Mouse (Mus musculus): ENCODE measurements around the gene Gnl3. TPM values are rescaled to one million over a fixed set of nuclear protein-coding genes. Genes with fewer than 3 reads are reported as not detected.

The Gnl3 gene
- total RNA-seq (2023), result 10 to 100 TPM; 47.4 to 66.5 TPM

GRCm38 (mm10) chr14:31018860-31019291 is at the start of gene Gnl3, which contains the start of gene Pbrm1:
Gnl3 (minus strand) TSS chr14:31019152.
Pbrm1 (plus strand) TSS chr14:31019138.

GRCm38 (mm10) chr14:31001307-31002205 is 17.4 kb downstream of the Gnl3 start, which contains the start of the genes Glt8d1 and Spcs1:
Glt8d1 (plus strand) TSS chr14:31001400.
Spcs1 (minus strand) TSS chr14:31001672.

Other genes with a start within 250 kb of the Gnl3 start
- gene Tmem110, start 193.6 kb downstream of the Gnl3 start, total RNA-seq (2023), result 10 to 100 TPM; 13.2 to 16.0 TPM
- 1 to 10 TPM in 1 of 2 experiments, under 1 TPM in 1; 0.87 to 1.2 TPM for gene Mustn1, start 140.0 kb downstream of the Gnl3 start, total RNA-seq (2023)
- under 1 TPM in 1 of 2 experiments, not detected in 1; 0.31 TPM for gene Itih4, start 132.7 kb downstream of the Gnl3 start, total RNA-seq (2023)
- not detected for gene Itih3, start 95.4 kb downstream of the Gnl3 start, total RNA-seq (2023)
- gene Itih1, start 75.9 kb downstream of the Gnl3 start, total RNA-seq (2023), result not detected
- 1 to 10 TPM; 3.0 to 4.3 TPM for gene Nek4, start 67.8 kb downstream of the Gnl3 start, total RNA-seq (2023)
- 10 to 100 TPM; 12.1 to 15.0 TPM for gene Glt8d1, start 17.8 kb downstream of the Gnl3 start, total RNA-seq (2023)
- 10 to 100 TPM; 72.3 to 84.1 TPM for gene Spcs1, start 17.5 kb downstream of the Gnl3 start, total RNA-seq (2023)
- gene Pbrm1, start within 50 bp of the Gnl3 start, total RNA-seq (2023), result 10 to 100 TPM; 50.0 to 53.1 TPM
- gene Smim4, start 109.8 kb upstream of the Gnl3 start, total RNA-seq (2023), result 10 to 100 TPM; 54.9 to 59.6 TPM
- gene Nt5dc2, start 111.9 kb upstream of the Gnl3 start, total RNA-seq (2023), result 10 to 100 TPM; 11.4 to 13.3 TPM
- 1 to 10 TPM; 2.2 to 6.0 TPM for gene Stab1, start 149.5 kb upstream of the Gnl3 start, total RNA-seq (2023)
- under 1 TPM; 0.75 to 0.87 TPM for gene Tnnc1, start 189.2 kb upstream of the Gnl3 start, total RNA-seq (2023)
- 100 to 1,000 TPM; 288 to 309 TPM for gene Nisch, start 197.8 kb upstream of the Gnl3 start, total RNA-seq (2023)
- under 1 TPM; 0.24 to 0.60 TPM for gene Sema3g, start 198.7 kb upstream of the Gnl3 start, total RNA-seq (2023)
- gene Phf7, start 232.2 kb upstream of the Gnl3 start, total RNA-seq (2023), result 1 to 10 TPM; 6.6 to 7.2 TPM
- 10 to 100 TPM; 63.9 to 66.0 TPM for gene Bap1, start 232.3 kb upstream of the Gnl3 start, total RNA-seq (2023)

Data from neutrophil, adult 59 days (primary cell).